Mouse (Mus musculus): ENCODE data around the gene Nrsn2. TPM values are rescaled to one million over a fixed set of nuclear protein-coding genes. Genes with fewer than 3 reads are reported as not detected.

Nrsn2 gene
- not detected in 2 replicates for polyA plus RNA-seq (2012; rRNA removed)

DNA sequence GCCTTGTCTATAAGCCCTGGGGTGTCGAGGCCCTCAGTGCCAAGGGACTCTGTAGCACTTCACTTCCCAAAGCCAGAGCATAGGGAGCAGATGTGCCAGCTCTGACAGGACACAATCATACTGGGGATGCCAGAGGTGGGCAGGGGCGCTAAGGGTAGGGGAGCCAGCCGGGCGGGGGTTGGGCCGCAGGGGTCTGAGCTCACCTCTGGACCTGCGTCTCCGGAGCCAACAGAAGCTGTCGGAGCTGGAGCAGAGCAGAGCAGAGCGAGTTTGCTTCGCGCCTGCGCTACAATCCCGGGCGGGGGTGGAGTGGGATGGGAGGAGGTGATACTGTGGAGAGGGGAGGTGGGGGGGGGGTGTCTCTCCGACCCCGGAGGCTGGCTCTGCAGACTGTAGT, at the start of gene Nrsn2:
TSS of gene Nrsn2 (minus strand) at position 294 of the 397 bp plus-strand sequence.

DNA sequence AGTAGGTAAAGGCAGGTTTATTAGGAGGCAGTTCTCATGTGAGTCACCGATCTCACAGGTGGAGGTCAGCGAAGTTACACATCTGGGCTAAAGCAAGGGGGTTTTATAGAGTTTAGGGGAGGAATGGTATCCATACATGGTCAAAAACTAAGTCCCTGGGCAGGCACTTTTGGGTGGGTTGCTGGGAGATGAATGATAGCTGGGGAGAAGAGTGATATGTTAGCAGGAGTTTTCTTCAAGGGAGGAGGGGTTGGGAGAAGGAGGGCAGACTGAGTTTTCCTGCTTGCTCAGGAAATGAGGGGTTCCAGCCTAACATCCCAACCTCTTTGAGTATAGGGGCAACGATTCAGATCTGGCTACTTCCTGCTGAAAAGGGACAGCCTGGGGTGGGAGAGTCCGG, 38.8 kb upstream of the Nrsn2 start, which contains the start of gene 6820408C15Rik:
TSS of gene 6820408C15Rik (plus strand) at position 301 of the 400 bp plus-strand sequence.

DNA sequence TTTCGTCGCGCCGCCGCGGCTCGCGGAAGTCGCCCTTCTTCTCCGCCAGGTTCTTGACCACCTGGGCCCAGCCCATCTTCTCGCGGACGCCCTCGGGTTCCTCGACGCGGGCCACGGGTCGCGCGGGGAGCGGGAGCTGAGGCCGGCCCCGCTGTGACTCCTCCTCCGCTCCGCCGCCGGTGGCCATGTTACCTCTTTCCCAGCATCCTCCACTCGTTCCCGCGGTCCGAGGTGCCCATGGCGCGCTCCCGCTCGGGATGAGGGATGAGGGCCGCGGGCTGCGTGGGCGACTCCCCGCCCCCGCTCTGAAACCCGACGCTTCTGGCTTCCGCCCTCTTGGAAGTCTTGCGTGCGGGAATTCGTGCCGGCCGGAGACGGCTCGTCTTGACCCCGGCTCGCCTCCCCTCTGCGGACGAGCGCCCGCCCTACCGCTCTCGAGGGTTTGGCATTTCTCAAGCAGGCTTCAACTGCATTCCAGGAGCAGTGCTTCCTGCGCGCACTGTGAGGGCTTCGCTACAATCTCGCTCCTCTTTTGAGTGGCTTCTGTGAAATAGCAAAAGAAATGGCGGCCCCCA, 38.2 kb upstream of the Nrsn2 start, which contains the start of gene Zcchc3:
TSS of gene Zcchc3 (minus strand) at position 437 of the 575 bp plus-strand sequence.

DNA sequence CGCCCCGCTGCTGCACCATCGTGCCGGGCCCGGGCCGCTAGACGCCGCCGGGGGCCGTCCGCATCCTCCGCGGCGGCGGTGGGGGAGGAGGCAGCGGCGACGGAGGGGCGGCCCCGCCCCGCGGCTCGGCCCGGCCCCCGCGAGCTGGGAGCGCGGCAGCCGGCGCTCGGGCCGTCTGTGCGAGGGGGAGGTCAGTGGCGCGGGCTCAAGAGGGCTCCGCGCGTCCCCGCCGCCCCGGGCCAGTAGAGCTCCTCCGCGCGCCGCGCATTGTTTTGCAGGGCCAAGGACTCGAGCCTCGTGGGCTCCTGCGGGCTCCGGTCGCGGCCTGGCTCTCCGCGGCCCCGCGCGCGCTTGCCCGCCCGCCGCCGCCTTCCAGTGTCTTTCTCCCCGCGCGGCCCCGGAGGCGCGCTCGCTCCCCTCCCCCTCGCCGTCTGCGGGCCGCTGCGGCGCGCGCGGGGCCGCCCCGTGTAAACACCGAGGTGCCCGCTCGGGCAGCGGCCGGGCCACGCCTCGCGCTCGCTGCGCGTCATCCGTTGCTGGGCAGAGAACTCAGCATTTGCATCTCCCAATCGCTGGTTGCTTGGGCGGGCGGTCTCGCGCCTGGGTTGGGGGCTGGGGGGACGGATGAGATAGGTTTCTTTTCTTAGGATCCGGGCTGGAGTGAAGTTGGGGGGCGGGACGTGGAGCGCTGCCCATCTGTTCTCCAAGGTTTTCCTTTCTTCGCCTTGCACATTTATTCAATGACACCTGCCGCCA, 21.4 kb upstream of the Nrsn2 start, which contains the start of gene Sox12:
TSS of gene Sox12 (minus strand) at position 384 of the 756 bp plus-strand sequence.

DNA sequence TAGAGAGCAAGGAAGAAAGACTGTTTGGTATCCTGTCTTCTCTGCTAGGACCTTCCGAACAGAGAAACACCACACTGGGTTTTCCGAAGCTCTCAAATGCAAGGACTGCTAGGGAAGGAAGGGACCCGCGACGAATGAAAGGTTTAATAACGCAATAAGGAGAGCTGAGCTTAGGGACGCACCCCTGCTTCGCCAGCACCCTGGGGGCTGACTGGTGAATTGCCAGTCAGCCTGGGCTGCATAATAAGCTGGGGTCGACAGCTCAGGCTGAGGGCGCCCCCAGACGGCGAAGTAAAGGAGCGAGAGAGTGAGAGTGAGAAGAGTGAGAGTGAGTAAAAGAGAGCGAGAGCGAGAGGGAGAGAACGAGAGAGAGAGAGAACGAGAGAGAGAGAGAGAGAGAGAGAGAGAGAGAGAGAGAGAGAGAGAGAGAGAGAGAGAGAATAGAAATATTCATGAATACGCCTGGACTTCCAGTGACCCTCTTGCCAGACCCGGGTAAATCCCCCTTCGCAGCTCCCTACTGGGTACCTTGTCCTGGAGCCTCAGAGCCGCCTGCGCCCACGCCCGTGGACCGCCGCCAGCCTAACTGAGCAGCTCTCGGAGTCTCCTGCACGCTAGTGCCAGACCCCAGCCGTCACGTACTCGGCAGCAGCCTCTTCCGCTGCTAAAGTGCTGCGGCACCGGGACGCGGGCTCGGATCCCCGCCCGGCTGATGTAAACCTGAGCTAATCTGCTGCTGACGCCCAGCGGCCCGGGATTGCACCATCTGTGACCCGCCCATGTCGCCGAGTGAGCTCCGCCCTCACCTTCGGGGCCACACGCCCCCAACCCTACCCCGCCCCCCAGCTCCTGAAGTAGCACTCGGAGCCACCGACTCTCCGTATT, 32.9 kb downstream of the Nrsn2 start, which contains the start of gene Trib3:
TSS of gene Trib3 (minus strand) at position 704 of the 885 bp plus-strand sequence.

DNA sequence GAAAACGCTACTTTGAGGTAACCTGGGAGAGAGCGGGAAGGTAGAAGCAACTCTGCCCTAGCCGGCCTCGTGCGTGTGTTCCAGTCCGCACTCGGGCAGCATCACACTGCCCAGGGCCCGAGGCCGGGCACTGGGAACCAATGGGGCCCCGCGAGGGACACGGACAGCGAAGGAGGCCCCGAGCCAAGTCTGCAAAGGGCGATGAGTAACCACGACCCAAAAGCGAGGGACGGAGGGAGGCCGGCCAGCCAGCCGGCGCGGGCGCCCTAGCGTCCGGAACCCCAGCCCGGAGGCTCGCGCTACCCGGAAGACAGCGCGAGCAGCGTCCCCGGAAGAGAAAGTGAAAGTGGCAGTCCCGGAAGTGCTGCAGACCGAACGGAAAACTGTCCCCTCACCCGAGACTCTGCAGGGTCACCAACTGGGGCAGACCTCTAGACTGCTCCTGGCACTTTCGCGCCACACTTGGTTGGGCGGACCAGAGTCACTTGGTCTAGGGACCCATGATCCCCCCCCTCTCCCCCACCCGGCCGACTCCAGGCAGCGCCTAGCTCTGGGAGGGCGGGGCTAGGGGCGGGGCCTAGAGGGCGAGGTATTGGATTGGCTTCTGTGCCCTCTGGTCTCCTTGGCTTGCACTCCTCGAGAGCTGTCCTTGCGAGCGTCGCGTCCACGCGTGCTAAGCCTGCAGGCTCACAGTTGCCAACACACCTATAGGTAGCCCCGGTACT, 44.2 kb downstream of the Nrsn2 start, which contains the start of gene Rbck1:
TSS of gene Rbck1 (minus strand) at position 553 of the 725 bp plus-strand sequence.

Other genes with a start within 250 kb of the Nrsn2 start
- gene Tcf15, start 233.1 kb downstream of the Nrsn2 start, polyA plus RNA-seq (2012; rRNA removed): 0.10 and 0.24 TPM in 2 replicates
- gene Csnk2a1, start 149.8 kb downstream of the Nrsn2 start, polyA plus RNA-seq (2012; rRNA removed): 22.7 and 27.5 TPM in 2 replicates
- gene Tbc1d20, start 82.8 kb downstream of the Nrsn2 start, polyA plus RNA-seq (2012; rRNA removed): 9.2 and 9.9 TPM in 2 replicates
- gene Rbck1, start 44.0 kb downstream of the Nrsn2 start, polyA plus RNA-seq (2012; rRNA removed): 42.7 and 45.8 TPM in 2 replicates
- 0.77 and 1.8 TPM in 2 replicates for gene Trib3, start 32.6 kb downstream of the Nrsn2 start, polyA plus RNA-seq (2012; rRNA removed)
- 4.1 and 4.3 TPM in 2 replicates for gene Sox12, start 21.4 kb upstream of the Nrsn2 start, polyA plus RNA-seq (2012; rRNA removed)
- gene Zcchc3, start 38.4 kb upstream of the Nrsn2 start, polyA plus RNA-seq (2012; rRNA removed): 8.2 and 10.2 TPM in 2 replicates
- gene 6820408C15Rik, start 38.9 kb upstream of the Nrsn2 start, polyA plus RNA-seq (2012; rRNA removed): 0.20 and 0.24 TPM in 2 replicates
- gene Defb23, start 88.0 kb upstream of the Nrsn2 start, polyA plus RNA-seq (2012; rRNA removed): not detected in 2 replicates
- gene Defb20, start 100.4 kb upstream of the Nrsn2 start, polyA plus RNA-seq (2012; rRNA removed): not detected in 2 replicates
- not detected in 2 replicates for gene Defb22, start 113.5 kb upstream of the Nrsn2 start, polyA plus RNA-seq (2012; rRNA removed)
- gene Defb26, start 135.1 kb upstream of the Nrsn2 start, polyA plus RNA-seq (2012; rRNA removed): not detected in 2 replicates
- not detected in 2 replicates for gene Defb28, start 141.6 kb upstream of the Nrsn2 start, polyA plus RNA-seq (2012; rRNA removed)
- gene Defb29, start 163.5 kb upstream of the Nrsn2 start, polyA plus RNA-seq (2012; rRNA removed): not detected in 2 replicates
- not detected in 2 replicates for gene Gm17416, start 192.7 kb upstream of the Nrsn2 start, polyA plus RNA-seq (2012; rRNA removed)
- gene Defb21, start 196.1 kb upstream of the Nrsn2 start, polyA plus RNA-seq (2012; rRNA removed): not detected in 2 replicates
- not detected in 2 replicates for gene Defb19, start 203.7 kb upstream of the Nrsn2 start, polyA plus RNA-seq (2012; rRNA removed)
- not detected in 2 replicates for gene Defb45, start 222.8 kb upstream of the Nrsn2 start, polyA plus RNA-seq (2012; rRNA removed)
- not detected in 2 replicates for gene Defb36, start 227.7 kb upstream of the Nrsn2 start, polyA plus RNA-seq (2012; rRNA removed)
- gene Defb25, start 246.4 kb upstream of the Nrsn2 start, polyA plus RNA-seq (2012; rRNA removed): 0.24 TPM in 1 of 2 replicates, not detected in the other